Mouse (Mus musculus): ENCODE data around the gene Nbr1. TPM values are rescaled to one million over a fixed set of nuclear protein-coding genes. Genes with fewer than 3 reads are reported as not detected.
A peak's percentile ranks its signal among the peaks of the same experiment; 100 is the strongest.
"Not testable (repeated sequence)": the region's sequence is repeated elsewhere in the genome, so short reads cannot be mapped to it uniquely, and the experiment has no call there.

Nbr1 gene
- total and polyA plus RNA-seq, 3 experiments: 38.6 to 52.3 TPM; not detected in 1

GRCm38 (mm10) chr11:101617849-101618248, 65.9 kb downstream of the Nbr1 start:
- Histone ChIP-seq H3K79me2 (ENCODE audit: control insufficient read depth, insufficient read depth, low read length, poor library complexity) (no peaks in the 10 kb centered on the region), H3K27ac (ENCODE audit: control insufficient read depth, low read depth, low read length) (no peak overlapping the region), H3K4me1 (ENCODE audit: control insufficient read depth in 1 of 2, insufficient read depth in 2 of 2, low read length in 2 of 2) (peaks cover 0 to 10% of the 10 kb centered on the region in 2 experiments; a peak in 2 of 4 replicates), H3K4me3 (ENCODE audit: control insufficient read depth in 1 of 2, insufficient read depth in 1 of 2, low read depth in 2 of 2, low read length in 2 of 2) (no peak overlapping the region), H3K9ac (ENCODE audit: control insufficient read depth, low read depth, low read length, poor library complexity, severe bottlenecking) (no peak overlapping the region), H3K36me3 (ENCODE audit: control insufficient read depth in 1 of 2, insufficient read depth in 2 of 2, low read length in 2 of 2) (peaks cover 0 to 6% of the 10 kb centered on the region in 2 experiments; a peak in 2 of 4 replicates), H3K27me3 (ENCODE audit: control insufficient read depth in 1 of 2, insufficient read depth in 2 of 2, low read length in 2 of 2) (peaks cover 0 to 2% of the 10 kb centered on the region in 2 experiments; a peak in 1 of 4 replicates), H3K9me3 (replicated peaks; ENCODE audit: insufficient read depth, low read length) (no peaks in the 10 kb centered on the region)
- DNase-seq (ENCODE audit: low read depth, low spot score): peak; percentile 86
- no peak for TF ChIP-seq USF1 (IDR thresholded peaks at IDR 0.05; ENCODE audit: low read depth, low read length)
- no peak for TF ChIP-seq CHD2 (IDR thresholded peaks at IDR 0.05; ENCODE audit: low read length)
- TF ChIP-seq MAFK (IDR thresholded peaks at IDR 0.05; ENCODE audit: borderline replicate concordance, low read depth, low read length): no peak
- TF ChIP-seq SMC3 (IDR thresholded peaks at IDR 0.05; ENCODE audit: low read depth, low read length): no peak
- no peak for TF ChIP-seq NRF1 (IDR thresholded peaks at IDR 0.05; ENCODE audit: insufficient read depth, low read depth, low read length, poor library complexity, severe bottlenecking)
- no peak for TF ChIP-seq MYB (IDR thresholded peaks at IDR 0.05; ENCODE audit: low read depth, low read length)
- no peak for TF ChIP-seq ZNF384 (IDR thresholded peaks at IDR 0.05; ENCODE audit: low read depth, low read length)
- TF ChIP-seq MAZ (IDR thresholded peaks at IDR 0.05; ENCODE audit: low read depth, low read length): no peak
- no peak for TF ChIP-seq GATA1 (IDR thresholded peaks at IDR 0.05; ENCODE audit: low read depth, low read length)
- no peak for TF ChIP-seq POLR2AphosphoS2 (IDR thresholded peaks at IDR 0.05; ENCODE audit: low read length)
- no peak for TF ChIP-seq UBTF (IDR thresholded peaks at IDR 0.05; ENCODE audit: borderline replicate concordance, insufficient read depth, low read depth, low read length)
- TF ChIP-seq MEF2A (IDR thresholded peaks at IDR 0.05; ENCODE audit: extremely low read depth, insufficient replicate concordance, low read depth, low read length, poor library complexity, severe bottlenecking): no peak
- no peak for TF ChIP-seq RCOR1 (IDR thresholded peaks at IDR 0.05; ENCODE audit: low read depth, low read length)
- TF ChIP-seq ZKSCAN1 (IDR thresholded peaks at IDR 0.05; ENCODE audit: low read depth, low read length): no peak
- TF ChIP-seq E2F4 (IDR thresholded peaks at IDR 0.05; ENCODE audit: borderline replicate concordance, low read depth, low read length): no peak
- TF ChIP-seq ZC3H11A (IDR thresholded peaks at IDR 0.05; ENCODE audit: low read depth, low read length): no peak
- TF ChIP-seq TCF12 (IDR thresholded peaks at IDR 0.05; ENCODE audit: low read depth, low read length): no peak

- no peak for TF ChIP-seq MYB (IDR thresholded peaks at IDR 0.05; ENCODE audit: low read depth, low read length)
- no peak for TF ChIP-seq TBP (IDR thresholded peaks at IDR 0.05; ENCODE audit: low read depth, low read length)
- no peak for TF ChIP-seq MAX (IDR thresholded peaks at IDR 0.05; ENCODE audit: low read length)
- no peak for TF ChIP-seq UBTF (IDR thresholded peaks at IDR 0.05; ENCODE audit: borderline replicate concordance, insufficient read depth, low read depth, low read length)
- no peak for TF ChIP-seq ETS1 (IDR thresholded peaks at IDR 0.05; ENCODE audit: low read depth, low read length)
- TF ChIP-seq CHD1 (IDR thresholded peaks at IDR 0.05; ENCODE audit: low read depth, low read length): no peak
- TF ChIP-seq SMC3 (IDR thresholded peaks at IDR 0.05; ENCODE audit: low read depth, low read length): no peak
- no peak for TF ChIP-seq MAFK (IDR thresholded peaks at IDR 0.05; ENCODE audit: borderline replicate concordance, low read depth, low read length)
- no peak for TF ChIP-seq CHD2 (IDR thresholded peaks at IDR 0.05; ENCODE audit: low read length)
- no peak for TF ChIP-seq POLR2AphosphoS2 (IDR thresholded peaks at IDR 0.05; ENCODE audit: low read length)
- no peak for TF ChIP-seq ELF1 (IDR thresholded peaks at IDR 0.05; ENCODE audit: low read depth, low read length)
- no peak for TF ChIP-seq TAL1 (IDR thresholded peaks at IDR 0.05; ENCODE audit: low read length)
- no peak for TF ChIP-seq ZC3H11A (IDR thresholded peaks at IDR 0.05; ENCODE audit: low read depth, low read length)
- no peak for TF ChIP-seq NELFE (IDR thresholded peaks at IDR 0.05; ENCODE audit: low read depth, low read length)
- no peak for TF ChIP-seq USF1 (IDR thresholded peaks at IDR 0.05; ENCODE audit: low read depth, low read length)
- TF ChIP-seq TCF12 (IDR thresholded peaks at IDR 0.05; ENCODE audit: low read depth, low read length): no peak
- Histone ChIP-seq H3K9me3 (replicated peaks; ENCODE audit: insufficient read depth, low read length) (no peaks in the 10 kb centered on the region), H3K79me2 (ENCODE audit: control insufficient read depth, insufficient read depth, low read length, poor library complexity) (no peaks in the 10 kb centered on the region), H3K4me3 (ENCODE audit: control insufficient read depth in 1 of 2, insufficient read depth in 1 of 2, low read depth in 2 of 2, low read length in 2 of 2) (no peak overlapping the region), H3K36me3 (ENCODE audit: control insufficient read depth in 1 of 2, insufficient read depth in 2 of 2, low read length in 2 of 2) (peaks cover 0 to 6% of the 10 kb centered on the region in 2 experiments; a peak in 2 of 4 replicates), H3K27ac (ENCODE audit: control insufficient read depth, low read depth, low read length) (no peak overlapping the region), H3K4me1 (ENCODE audit: control insufficient read depth in 1 of 2, insufficient read depth in 2 of 2, low read length in 2 of 2) (peaks cover 0 to 10% of the 10 kb centered on the region in 2 experiments; a peak in 2 of 4 replicates), H3K27me3 (ENCODE audit: control insufficient read depth in 1 of 2, insufficient read depth in 2 of 2, low read length in 2 of 2) (peaks cover 0 to under 1% of the 10 kb centered on the region in 2 experiments; a peak in 1 of 4 replicates), H3K9ac (ENCODE audit: control insufficient read depth, low read depth, low read length, poor library complexity, severe bottlenecking) (no peak overlapping the region)
- no peak for DNase-seq (ENCODE audit: low read depth, low spot score)
Observed at GRCm38 (mm10) chr11:101618596-101618995, 66.6 kb downstream of the Nbr1 start.

- not testable (repeated sequence) for H3K27me3 ChIP-seq (ENCODE audit: control insufficient read depth in 1 of 2, insufficient read depth in 2 of 2, low read length in 2 of 2); H3K9ac ChIP-seq (ENCODE audit: control insufficient read depth, low read depth, low read length, poor library complexity, severe bottlenecking); H3K79me2 ChIP-seq (ENCODE audit: control insufficient read depth, insufficient read depth, low read length, poor library complexity); H3K36me3 ChIP-seq (ENCODE audit: control insufficient read depth in 1 of 2, insufficient read depth in 2 of 2, low read length in 2 of 2); H3K4me1 ChIP-seq (ENCODE audit: control insufficient read depth in 1 of 2, insufficient read depth in 2 of 2, low read length in 2 of 2); H3K4me3 ChIP-seq (ENCODE audit: control insufficient read depth in 1 of 2, insufficient read depth in 1 of 2, low read depth in 2 of 2, low read length in 2 of 2); H3K9me3 ChIP-seq (replicated peaks; ENCODE audit: insufficient read depth, low read length); DNase-seq (ENCODE audit: low read depth, low spot score); H3K27ac ChIP-seq (ENCODE audit: control insufficient read depth, low read depth, low read length)
Observed at GRCm38 (mm10) chr11:101620022-101620655, 68.2 kb downstream of the Nbr1 start.
